Mouse (Mus musculus): Measurements from ENCODE around the gene Gpsm1.

GRCm38 (mm10) chr2:26302005-26302503 is 13.3 kb upstream of the Gpsm1 start:
- TF ChIP-seq GATA1 (IDR thresholded peaks at IDR 0.05; ENCODE audit: borderline replicate concordance, low read length) (no peak), FLI1 (IDR thresholded peaks at IDR 0.05; ENCODE audit: low read length) (no peak)
